Mouse (Mus musculus): Measurements from ENCODE around the gene Evx2.

Gene Evx2

GRCm38 (mm10) chr2:74681594-74682531, 22.5 kb upstream of the Evx2 start:
- no peak for DNase-seq (ENCODE audit: low spot score in 2 of 2)

GRCm38 (mm10) chr2:74680561-74681398, 21.4 kb upstream of the Evx2 start:
- no peak for DNase-seq (ENCODE audit: low spot score in 2 of 2)

GRCm38 (mm10) chr2:74679980-74680379, 20.6 kb upstream of the Evx2 start:
- DNase-seq (ENCODE audit: low spot score in 2 of 2) = no peak

GRCm38 (mm10) chr2:74679596-74679971, 20.2 kb upstream of the Evx2 start:
- DNase-seq (ENCODE audit: low spot score in 2 of 2) = no peak

GRCm38 (mm10) chr2:74678891-74679595, 19.7 kb upstream of the Evx2 start, which contains the start of gene Hoxd11:
Hoxd11 (plus strand) TSS chr2:74679557.
- no peak for DNase-seq (ENCODE audit: low spot score in 2 of 2)

- no peak for DNase-seq (ENCODE audit: low spot score in 2 of 2)
Observed at GRCm38 (mm10) chr2:74677106-74677505, 17.7 kb upstream of the Evx2 start.

GRCm38 (mm10) chr2:74676376-74677052, 17.2 kb upstream of the Evx2 start:
- DNase-seq (ENCODE audit: low spot score in 2 of 2) = no peak

- no peak for DNase-seq (ENCODE audit: low spot score in 2 of 2)
Observed at GRCm38 (mm10) chr2:74675666-74676282, 16.4 kb upstream of the Evx2 start.

GRCm38 (mm10) chr2:74674881-74675665, 15.7 kb upstream of the Evx2 start, which contains the start of gene Hoxd12:
Hoxd12 (plus strand) TSS chr2:74675013.
- DNase-seq (ENCODE audit: low spot score in 2 of 2) = no peak

GRCm38 (mm10) chr2:74673835-74674425, 14.6 kb upstream of the Evx2 start:
- no peak for DNase-seq (ENCODE audit: low spot score in 2 of 2)

- DNase-seq (ENCODE audit: low spot score in 2 of 2) = peak in 1 of 2 experiments; percentile 13
Observed at GRCm38 (mm10) chr2:74672481-74673362, 13.4 kb upstream of the Evx2 start.

GRCm38 (mm10) chr2:74671847-74672246, 12.5 kb upstream of the Evx2 start:
- no peak for DNase-seq (ENCODE audit: low spot score in 2 of 2)

GRCm38 (mm10) chr2:74670632-74671188, 11.4 kb upstream of the Evx2 start:
- no peak for DNase-seq (ENCODE audit: low spot score in 2 of 2)

GRCm38 (mm10) chr2:74669650-74670235, 10.4 kb upstream of the Evx2 start:
- DNase-seq (ENCODE audit: low spot score in 2 of 2) = no peak

- no peak for DNase-seq (ENCODE audit: low spot score in 2 of 2)
Observed at GRCm38 (mm10) chr2:74669230-74669578, 9.8 kb upstream of the Evx2 start.

- DNase-seq (ENCODE audit: low spot score in 2 of 2) = no peak
Observed at GRCm38 (mm10) chr2:74668370-74669229, 9.2 kb upstream of the Evx2 start.

- DNase-seq (ENCODE audit: low spot score in 2 of 2) = no peak
Observed at GRCm38 (mm10) chr2:74667842-74668357, 8.5 kb upstream of the Evx2 start, which contains the start of gene Hoxd13. Hoxd13 (plus strand) TSS chr2:74668310.
